Mouse (Mus musculus): ENCODE measurements at regions not wholly inside any gene's neighbourhood (a gene's known extent, or its start where the extent isn't known, plus 50 kb on each side); places are given as distances from the start of the nearest gene placed in this dataset.

GRCm38 (mm10) chr15:52570256-52570655, 1314.5 kb upstream of the Gm7489 start:
- DNase-seq (ENCODE audit: low read depth) = no peak

DNA sequence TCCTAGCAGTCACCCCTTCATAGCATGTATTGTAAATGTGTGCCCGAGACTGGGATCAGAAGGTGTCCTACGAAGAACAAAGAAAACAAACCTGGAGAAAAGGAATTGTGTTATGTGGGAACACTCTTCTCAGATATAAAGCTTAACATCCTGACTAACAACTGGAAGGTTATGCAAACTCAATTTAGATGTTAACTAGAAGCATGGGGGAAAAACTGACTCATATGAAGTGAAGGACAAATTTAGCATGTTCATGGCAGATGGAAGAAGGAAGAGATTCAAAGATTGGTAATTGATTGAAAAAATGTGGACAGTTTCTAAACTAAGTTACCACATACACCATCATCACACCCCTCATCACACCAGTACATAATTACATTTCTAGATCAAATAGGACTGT, 1307.1 kb upstream of the Gm7489 start:
- DNase-seq (ENCODE audit: low read depth) = no peak

DNA sequence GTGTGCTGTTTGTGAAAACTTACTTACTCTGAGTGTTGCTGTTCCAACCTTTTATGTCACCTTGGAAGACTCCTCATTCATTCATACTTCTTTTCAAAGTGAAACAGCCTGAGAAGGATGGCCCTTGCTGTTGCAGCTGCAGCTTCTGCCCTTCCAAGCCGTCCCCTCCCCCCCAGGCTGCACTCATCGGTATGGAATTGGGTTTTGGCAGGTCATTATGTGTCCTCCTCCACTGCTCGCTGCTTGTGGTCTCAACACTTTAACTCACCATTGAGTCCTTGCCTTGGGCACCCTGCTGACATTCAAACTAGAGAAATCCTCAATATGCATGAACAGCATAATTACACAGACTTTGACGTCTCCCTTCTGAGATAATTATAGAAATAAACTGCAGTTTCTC, 1295.3 kb upstream of the Gm7489 start:
- DNase-seq (ENCODE audit: low read depth) = no peak

DNA sequence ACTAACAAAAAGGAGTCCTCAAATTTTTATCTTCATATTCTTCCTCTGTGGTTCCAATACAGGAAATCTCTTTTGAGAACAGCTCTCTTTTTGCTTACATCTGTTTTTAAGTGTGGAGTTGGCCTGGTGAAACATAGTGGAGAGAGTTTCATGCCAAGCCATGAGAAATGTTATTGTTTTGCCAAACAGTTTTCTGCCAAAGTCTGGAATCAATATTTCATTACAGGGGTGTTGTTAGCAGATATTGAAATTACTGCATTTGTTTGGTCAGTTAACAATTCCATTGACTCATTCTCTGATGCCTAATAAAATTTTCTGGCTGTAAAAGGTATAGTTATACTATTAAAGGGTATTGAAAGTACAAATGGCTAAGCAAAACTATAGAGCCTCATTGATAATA, 1285.2 kb upstream of the Gm7489 start:
- no peak for DNase-seq (ENCODE audit: low read depth)

DNA sequence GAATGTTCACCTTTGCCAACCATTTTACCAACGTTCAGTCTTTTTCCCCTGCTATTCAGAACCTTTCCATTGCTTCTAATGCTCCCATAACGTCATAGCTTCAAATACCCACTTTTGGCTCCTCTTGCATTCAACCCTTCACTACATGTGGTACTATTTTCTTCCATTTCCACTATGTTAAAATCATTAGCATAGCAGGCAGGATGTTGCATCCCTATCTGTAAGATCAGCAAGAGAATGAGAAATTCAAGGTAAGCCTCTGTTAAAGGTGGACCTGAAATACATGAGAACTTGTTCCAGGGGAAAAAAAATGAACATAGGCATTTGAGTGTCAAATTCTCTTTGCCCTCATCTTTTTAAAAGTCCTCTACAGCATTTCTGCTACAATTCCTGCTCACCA, 1284.7 kb upstream of the Gm7489 start:
- DNase-seq (ENCODE audit: low read depth) = no peak

DNA sequence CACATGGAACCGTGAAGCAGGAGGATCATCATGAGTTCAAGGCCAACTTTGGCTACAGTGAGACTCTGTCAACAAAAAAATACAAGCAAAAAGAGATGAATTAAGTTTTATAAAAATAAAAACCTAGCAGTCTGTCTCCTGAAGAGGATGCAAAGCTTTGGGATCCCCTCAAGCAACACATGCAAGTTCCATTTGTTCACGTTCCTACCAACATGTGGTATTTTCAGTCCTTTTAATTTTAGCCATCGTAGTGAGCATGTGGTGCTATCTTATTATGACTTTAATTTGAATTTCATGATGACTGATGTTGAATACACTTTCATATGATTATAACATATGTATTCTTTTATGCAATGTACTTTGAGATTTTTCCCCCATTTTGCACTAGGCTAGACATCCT, 1244.9 kb upstream of the Gm7489 start:
- DNase-seq (ENCODE audit: low read depth) = no peak

DNA sequence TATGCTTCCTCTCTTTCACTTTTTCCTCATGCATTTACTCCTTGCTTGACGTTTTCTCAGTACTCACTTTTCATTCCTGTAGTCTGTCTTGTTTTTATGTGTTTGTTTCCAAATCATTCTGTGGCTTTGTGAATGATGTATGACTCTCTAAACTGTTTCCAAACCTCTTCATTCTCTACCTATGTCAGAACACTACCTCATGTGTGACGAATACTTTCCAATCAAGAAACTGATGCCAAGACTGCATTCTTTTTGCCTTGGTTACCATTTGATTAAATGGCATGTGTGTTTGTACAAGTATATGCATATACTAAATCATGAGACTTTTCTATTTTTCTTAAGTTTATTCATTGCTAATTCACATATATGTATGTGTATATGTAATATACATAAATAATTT, 1238.7 kb upstream of the Gm7489 start:
- no peak for DNase-seq (ENCODE audit: low read depth)

DNA sequence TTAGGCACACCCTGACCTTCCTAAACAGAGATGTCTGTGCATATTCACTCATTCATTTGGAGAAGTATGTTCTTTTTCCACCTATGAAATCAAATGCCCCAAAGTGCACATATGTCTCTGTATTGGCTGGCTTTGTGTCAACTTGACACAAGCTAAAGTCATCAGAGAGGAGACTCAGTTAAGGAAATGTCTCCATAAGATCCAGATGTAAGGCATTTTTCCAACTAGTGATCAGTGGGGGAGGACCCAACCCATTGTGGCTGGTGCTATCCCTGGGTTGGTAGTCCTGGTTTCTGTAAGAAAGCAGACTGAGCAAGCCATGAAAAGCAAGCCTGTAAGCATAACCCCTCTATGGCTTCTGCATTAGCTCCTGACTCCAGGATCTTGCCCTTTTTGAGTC, 1226.8 kb upstream of the Gm7489 start:
- DNase-seq (ENCODE audit: low read depth) = no peak

All from gonadal fat pad, adult 2 months (tissue).